Mouse (Mus musculus) c-Kit-positive CD71-positive TER-119-positive erythroid progenitor cells, embryonic 14.5 days (primary cell): Measurements from ENCODE around the gene Frmd5.
"Not testable (repeated sequence)": the region's sequence is repeated elsewhere in the genome, so short reads cannot be mapped to it uniquely, and the experiment has no call there.

Source experiments
- DNase-seq: peaks from one replicate; pipeline ENCODE4 v3.0.0-alpha.2; 2013; ENCODE audit warnings: low spot score

Frmd5 gene

DNA sequence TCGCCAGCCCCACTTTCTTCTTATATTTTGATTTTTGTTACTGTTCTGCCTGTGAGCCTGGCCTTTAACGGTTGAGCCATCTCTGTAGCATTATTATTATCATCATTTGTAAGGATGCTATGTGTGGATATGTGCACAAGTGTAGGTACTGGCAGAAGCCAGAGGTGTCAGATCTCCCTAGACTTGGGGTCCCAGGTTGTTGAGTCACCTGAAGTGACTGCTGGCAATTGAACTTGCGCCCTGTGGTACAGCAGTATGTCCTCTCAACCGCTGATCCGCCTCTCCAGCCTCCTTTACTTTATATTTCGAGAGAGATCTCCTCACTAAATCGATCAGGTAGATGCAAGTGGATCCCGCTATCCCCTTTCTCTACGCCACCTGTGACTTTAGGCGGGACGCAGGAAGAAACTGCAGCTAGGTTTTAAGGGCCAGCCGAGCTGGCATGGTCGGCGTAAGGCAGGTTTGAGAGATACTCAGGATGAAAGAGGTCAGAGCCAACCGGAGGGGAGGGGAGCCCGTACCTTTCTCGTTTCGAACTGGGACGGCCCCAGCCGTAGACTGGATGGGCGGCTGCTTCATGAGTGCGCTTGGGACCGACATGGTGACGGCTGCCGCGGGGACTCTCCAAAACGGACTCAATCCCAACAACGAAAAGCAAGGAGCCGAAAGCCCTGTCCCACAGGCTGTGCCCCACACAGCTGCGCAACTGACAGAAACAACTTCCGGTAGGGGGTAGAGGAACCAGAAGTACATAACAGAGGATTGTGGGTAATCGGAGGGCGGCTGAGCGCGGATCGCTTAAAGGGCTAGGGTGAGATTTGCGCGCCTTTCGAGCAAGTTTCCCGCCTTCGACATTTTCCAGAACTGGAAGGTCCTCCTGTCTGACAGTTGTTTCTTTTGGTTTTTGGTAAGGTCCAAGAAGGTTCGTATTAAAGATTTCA, 300.7 kb downstream of the Frmd5 start, which contains the start of the genes Mfap1a and Wdr76:
Gene Mfap1a, minus strand, starts transcription at position 724 of the 941 bp plus-strand sequence.
Gene Wdr76, plus strand, starts transcription at position 782 of the 941 bp plus-strand sequence.
- peak; percentile 91 for DNase-seq

DNA sequence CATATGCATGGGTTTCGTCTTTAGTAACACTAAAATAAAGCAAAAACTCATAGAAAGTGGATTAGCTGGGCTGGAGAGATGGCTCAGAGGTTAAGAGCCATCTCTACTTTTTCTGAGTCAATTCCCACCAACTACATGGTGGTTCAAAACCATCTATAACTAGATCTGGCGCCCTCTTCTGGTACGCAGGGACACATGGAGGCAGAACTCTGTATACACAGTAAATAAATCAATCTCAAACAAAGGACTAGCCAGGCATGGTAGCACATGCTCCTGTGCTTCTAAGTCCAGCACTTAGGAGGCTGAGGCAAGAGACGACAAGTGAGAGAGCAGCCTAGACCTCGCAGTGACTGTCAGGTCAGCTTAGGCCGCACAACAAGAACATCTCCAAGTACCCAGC, 305.3 kb downstream of the Frmd5 start:
- DNase-seq, result not testable (repeated sequence)
